Mouse (Mus musculus): ENCODE data around the gene Coro6. TPM values are rescaled to one million over a fixed set of nuclear protein-coding genes. Genes with fewer than 3 reads are reported as not detected.

Coro6 gene
- total and polyA plus RNA-seq, 3 experiments: 0.04 to 0.18 TPM; not detected in 1

GRCm38 (mm10) chr11:77491123-77491501 lies 28.9 kb downstream of the Coro6 start (continued):
- TF ChIP-seq NRF1 (IDR thresholded peaks at IDR 0.05; ENCODE audit: insufficient read depth, low read depth, low read length, poor library complexity, severe bottlenecking): no peak
- TF ChIP-seq ETS1 (IDR thresholded peaks at IDR 0.05; ENCODE audit: low read depth, low read length): no peak
- peak; percentile 99 for TF ChIP-seq MAZ (IDR thresholded peaks at IDR 0.05; ENCODE audit: low read depth, low read length)
- peak; percentile 36; the same call in 1 of the 2 replicates for TF ChIP-seq UBTF (IDR thresholded peaks at IDR 0.05; ENCODE audit: borderline replicate concordance, insufficient read depth, low read depth, low read length)
- TF ChIP-seq SIN3A (IDR thresholded peaks at IDR 0.05; ENCODE audit: low read length): peak; percentile 73; the same call in 1 of the 2 replicates
- no peak for TF ChIP-seq ZNF384 (IDR thresholded peaks at IDR 0.05; ENCODE audit: low read depth, low read length)
- no peak for TF ChIP-seq MAX (IDR thresholded peaks at IDR 0.05; ENCODE audit: low read length)
- TF ChIP-seq KAT2A (conservative IDR thresholded peaks at IDR 0.05; ENCODE audit: low read depth, low read length): no peak; the same call in 1 of the 2 replicates
- TF ChIP-seq GABPA (IDR thresholded peaks at IDR 0.05; ENCODE audit: low read depth, low read length): no peak
- TF ChIP-seq TAL1 (IDR thresholded peaks at IDR 0.05; ENCODE audit: low read length): no peak
- no peak; the same call in 1 of the 2 replicates for TF ChIP-seq ELF1 (IDR thresholded peaks at IDR 0.05; ENCODE audit: low read depth, low read length)
- no peak for TF ChIP-seq MEF2A (IDR thresholded peaks at IDR 0.05; ENCODE audit: extremely low read depth, insufficient replicate concordance, low read depth, low read length, poor library complexity, severe bottlenecking)
- TF ChIP-seq JUND (IDR thresholded peaks at IDR 0.05; ENCODE audit: low read depth, low read length): no peak
- TF ChIP-seq E2F4 (IDR thresholded peaks at IDR 0.05; ENCODE audit: borderline replicate concordance, low read depth, low read length): no peak
- TF ChIP-seq MYC (IDR thresholded peaks at IDR 0.05; ENCODE audit: low read depth, low read length): no peak
- no peak for TF ChIP-seq POLR2AphosphoS5 (IDR thresholded peaks at IDR 0.05; ENCODE audit: borderline replicate concordance, low read depth, low read length)
- no peak for TF ChIP-seq MAFK (IDR thresholded peaks at IDR 0.05; ENCODE audit: borderline replicate concordance, low read depth, low read length)
- peak; percentile 69 for TF ChIP-seq ZC3H11A (IDR thresholded peaks at IDR 0.05; ENCODE audit: low read depth, low read length)
- peak; percentile 88 to 100 (median 99) for TF ChIP-seq CTCF (IDR thresholded peaks at IDR 0.05 in 2 of 3, conservative IDR thresholded peaks at IDR 0.05 in 1 of 3; ENCODE audit: control insufficient read depth in 1 of 3, insufficient read depth in 1 of 3, low read depth in 2 of 3, low read length in 3 of 3, poor library complexity in 1 of 3, severe bottlenecking in 1 of 3)

GRCm38 (mm10) chr11:77491502-77492291 lies 29.5 kb downstream of the Coro6 start:
- Histone ChIP-seq H3K27me3 (ENCODE audit: control insufficient read depth in 1 of 2, insufficient read depth in 2 of 2, low read length in 2 of 2) (no peaks in the 10 kb centered on the region), H3K4me1 (ENCODE audit: control insufficient read depth in 1 of 2, insufficient read depth in 2 of 2, low read length in 2 of 2) (peaks cover 2 to 41% of the 10 kb centered on the region in 2 experiments; a peak in 3 of 4 replicates), H3K27ac (ENCODE audit: control insufficient read depth, low read depth, low read length) (peak overlapping the region; percentile 96), H3K36me3 (ENCODE audit: control insufficient read depth in 1 of 2, insufficient read depth in 2 of 2, low read length in 2 of 2) (peaks cover 0 to 31% of the 10 kb centered on the region in 2 experiments; a peak in 2 of 4 replicates), H3K9me3 (replicated peaks; ENCODE audit: insufficient read depth, low read length) (no peaks in the 10 kb centered on the region), H3K4me3 (ENCODE audit: control insufficient read depth in 1 of 2, insufficient read depth in 1 of 2, low read depth in 2 of 2, low read length in 2 of 2) (peak overlapping the region; percentile 86 to 90), H3K79me2 (ENCODE audit: control insufficient read depth, insufficient read depth, low read length, poor library complexity) (peaks cover 59% of the 10 kb centered on the region), H3K9ac (ENCODE audit: control insufficient read depth, low read depth, low read length, poor library complexity, severe bottlenecking) (peak overlapping the region; percentile 93)
- DNase-seq (ENCODE audit: low read depth, low spot score): peak; percentile 94
- no peak for TF ChIP-seq KAT2A (conservative IDR thresholded peaks at IDR 0.05; ENCODE audit: low read depth, low read length)
- peak; percentile 12; the same call in 1 of the 2 replicates for TF ChIP-seq MAZ (IDR thresholded peaks at IDR 0.05; ENCODE audit: low read depth, low read length)
- 0 out of 2 replicates have a peak, but pooled peaks have one; percentile 6 for TF ChIP-seq BHLHE40 (IDR thresholded peaks at IDR 0.05; ENCODE audit: borderline replicate concordance, low read depth, low read length)
- TF ChIP-seq RCOR1 (IDR thresholded peaks at IDR 0.05; ENCODE audit: low read depth, low read length): no peak
- TF ChIP-seq ETS1 (IDR thresholded peaks at IDR 0.05; ENCODE audit: low read depth, low read length): peak; percentile 25
- TF ChIP-seq ZC3H11A (IDR thresholded peaks at IDR 0.05; ENCODE audit: low read depth, low read length): no peak
- peak in 1 of 2 experiments; percentile 48; a peak in 2 of 4 replicates for TF ChIP-seq POLR2A (IDR thresholded peaks at IDR 0.05; ENCODE audit: control insufficient read depth in 1 of 2, insufficient read depth in 1 of 2, low read depth in 1 of 2, low read length in 2 of 2, poor library complexity in 1 of 2)
- TF ChIP-seq SMC3 (IDR thresholded peaks at IDR 0.05; ENCODE audit: low read depth, low read length): no peak
- TF ChIP-seq POLR2AphosphoS2 (IDR thresholded peaks at IDR 0.05; ENCODE audit: low read length): peak; percentile 74
- TF ChIP-seq USF1 (IDR thresholded peaks at IDR 0.05; ENCODE audit: low read depth, low read length): peak; percentile 49; the same call in 1 of the 2 replicates
- peak; percentile 20; the same call in 1 of the 2 replicates for TF ChIP-seq TBP (IDR thresholded peaks at IDR 0.05; ENCODE audit: low read depth, low read length)
- TF ChIP-seq ZMIZ1 (IDR thresholded peaks at IDR 0.05; ENCODE audit: low read depth, low read length): 0 out of 2 replicates have a peak, but pooled peaks have one; percentile 28
- TF ChIP-seq MYC (IDR thresholded peaks at IDR 0.05; ENCODE audit: low read depth, low read length): peak; percentile 84; the same call in 1 of the 2 replicates
- no peak for TF ChIP-seq MYB (IDR thresholded peaks at IDR 0.05; ENCODE audit: low read depth, low read length)
- peak; percentile 44; the same call in 1 of the 2 replicates for TF ChIP-seq NELFE (IDR thresholded peaks at IDR 0.05; ENCODE audit: low read depth, low read length)
- peak; percentile 38 for TF ChIP-seq SIN3A (IDR thresholded peaks at IDR 0.05; ENCODE audit: low read length)
- TF ChIP-seq MXI1 (IDR thresholded peaks at IDR 0.05; ENCODE audit: low read depth, low read length): peak; percentile 93
- peak; percentile 97 for TF ChIP-seq MAX (IDR thresholded peaks at IDR 0.05; ENCODE audit: low read length)
